Mouse (Mus musculus) MEL (cell line): ENCODE data around the gene Hdac7.

Experiments used
- CHD2 ChIP-seq: IDR thresholded peaks from 2 replicates; pipeline ENCODE4 v1.6.1; 2011; ENCODE audit warnings: low read length, improper control_type of control experiment
- CTCF ChIP-seq, 3 experiments: IDR thresholded peaks in 2 of 3; conservative IDR thresholded peaks in 1 of 3; 2 replicates each; pipeline ENCODE4 v1.5.1; 2011 to 2012; ENCODE audit warnings: low read length in 3 of 3, low read depth in 2 of 3, mild to moderate bottlenecking in 2 of 3, improper control_type of control experiment in 1 of 3, inconsistent platforms in 1 of 3, mixed read lengths in 1 of 3, moderate library complexity in 1 of 3; ENCODE audit not compliant: control insufficient read depth in 1 of 3, insufficient read depth in 1 of 3, poor library complexity in 1 of 3, severe bottlenecking in 1 of 3
- EP300 ChIP-seq, 2 experiments: IDR thresholded peaks; 2 replicates each; pipeline ENCODE4 v1.6.1; 2011; ENCODE audit warnings: improper control_type of control experiment in 2 of 2, low read length in 2 of 2, low read depth in 1 of 2, mild to moderate bottlenecking in 1 of 2
- GATA1 ChIP-seq: IDR thresholded peaks from 2 replicates; pipeline ENCODE4 v1.6.1; 2011; ENCODE audit warnings: low read depth, low read length, improper control_type of control experiment
- KAT2A ChIP-seq: conservative IDR thresholded peaks from 2 replicates; pipeline ENCODE4 v1.6.1; 2012; ENCODE audit warnings: low read depth, low read length, improper control_type of control experiment, inconsistent platforms
- MAX ChIP-seq: IDR thresholded peaks from 2 replicates; pipeline ENCODE4 v1.6.1; 2011; ENCODE audit warnings: low read length, improper control_type of control experiment
- MEF2A ChIP-seq: IDR thresholded peaks from 2 replicates; pipeline ENCODE4 v1.6.1; 2014; ENCODE audit warnings: low read depth, mild to moderate bottlenecking, inconsistent platforms, low read length, improper control_type of control experiment; ENCODE audit not compliant: poor library complexity, insufficient replicate concordance, severe bottlenecking; ENCODE audit errors: extremely low read depth
- MYB ChIP-seq: IDR thresholded peaks from 2 replicates; pipeline ENCODE4 v1.6.1; 2011; ENCODE audit warnings: mild to moderate bottlenecking, low read depth, low read length, improper control_type of control experiment
- POLR2A ChIP-seq, 2 experiments: IDR thresholded peaks; 2 replicates each; pipeline ENCODE4 v1.6.1; 2011 to 2012; ENCODE audit warnings: low read length in 2 of 2, mild to moderate bottlenecking in 2 of 2, control low read depth in 1 of 2, improper control_type of control experiment in 1 of 2, low read depth in 1 of 2, moderate library complexity in 1 of 2; ENCODE audit not compliant: control insufficient read depth in 1 of 2, insufficient read depth in 1 of 2, poor library complexity in 1 of 2
- POLR2AphosphoS2 ChIP-seq: IDR thresholded peaks from 2 replicates; pipeline ENCODE4 v1.6.1; 2011; ENCODE audit warnings: low read length, improper control_type of control experiment
- SIN3A ChIP-seq: IDR thresholded peaks from 2 replicates; pipeline ENCODE4 v1.6.1; 2012; ENCODE audit warnings: low read length, improper control_type of control experiment, inconsistent platforms
- TAL1 ChIP-seq: IDR thresholded peaks from 2 replicates; pipeline ENCODE4 v1.6.1; 2012; ENCODE audit warnings: mild to moderate bottlenecking, inconsistent platforms, low read length, moderate library complexity, mixed read lengths
- TBP ChIP-seq: IDR thresholded peaks from 2 replicates; pipeline ENCODE4 v1.8.0; 2011; ENCODE audit warnings: low read depth, low read length, improper control_type of control experiment
- USF1 ChIP-seq: IDR thresholded peaks from 2 replicates; pipeline ENCODE4 v1.6.1; 2014; ENCODE audit warnings: low read depth, mild to moderate bottlenecking, inconsistent platforms, low read length, improper control_type of control experiment, moderate library complexity

DNA sequence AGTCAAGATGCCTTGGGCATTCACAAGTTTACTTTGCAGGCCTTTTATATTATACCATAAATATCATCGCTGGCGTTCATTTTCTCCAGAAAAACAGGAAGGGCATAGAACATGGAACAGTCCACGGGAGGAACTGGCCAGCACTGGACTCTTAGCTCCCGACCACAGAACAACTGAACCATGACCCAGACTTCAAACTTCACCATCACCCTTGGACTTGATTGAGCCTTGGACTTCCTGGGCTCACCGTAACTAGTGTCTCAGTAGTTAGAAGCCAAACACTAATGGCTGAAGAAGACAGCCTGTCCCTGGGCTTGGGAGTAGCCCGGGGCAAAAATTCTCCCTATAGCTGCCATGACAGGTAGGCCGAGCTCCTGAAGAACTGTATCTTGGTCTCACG is 37.1 kb upstream of the Hdac7 start:
- TF ChIP-seq CTCF (IDR thresholded peaks at IDR 0.05 in 2 of 3, conservative IDR thresholded peaks at IDR 0.05 in 1 of 3; ENCODE audit: control insufficient read depth in 1 of 3, insufficient read depth in 1 of 3, low read depth in 2 of 3, low read length in 3 of 3, poor library complexity in 1 of 3, severe bottlenecking in 1 of 3) (no peak), GATA1 (no peak), TBP (no peak), TAL1 (no peak), POLR2A (IDR thresholded peaks at IDR 0.05; ENCODE audit: control insufficient read depth in 1 of 2, insufficient read depth in 1 of 2, low read depth in 1 of 2, low read length in 2 of 2, poor library complexity in 1 of 2) (no peak), MEF2A (no peak), USF1 (no peak), MAX (no peak), CHD2 (no peak), SIN3A (no peak), KAT2A (no peak), MYB (no peak), POLR2AphosphoS2 (no peak), EP300 (IDR thresholded peaks at IDR 0.05; ENCODE audit: low read depth in 1 of 2, low read length in 2 of 2) (no peak)
